Mouse (Mus musculus) limb, embryonic 12.5 days (tissue): ENCODE results near the gene Upk2. TPM values are rescaled to one million over a fixed set of nuclear protein-coding genes. Genes with fewer than 3 reads are reported as not detected.

Experiments used
- ATAC-seq: fragments of 200-750 bp; cut with Nextera tagmentation; 2 replicates; pipeline ENCODE4 v1.8.0; 2017; ENCODE audit warnings: low read depth, moderate TSS enrichment; ENCODE audit not compliant: insufficient number of reproducible peaks, insufficient read depth, low FRiP score, low TSS enrichment
- H3K27ac ChIP-seq: fragments of 300-500 bp; sonication (generic); 2 replicates; pipeline ENCODE4 v1.5.1; 2016; ENCODE audit warnings: mild to moderate bottlenecking, moderate library complexity
- H3K27me3 ChIP-seq: fragments of 300-500 bp; sonication (generic); 2 replicates; pipeline ENCODE4 v1.6.1; 2016; ENCODE audit warnings: mild to moderate bottlenecking, moderate library complexity
- H3K36me3 ChIP-seq: fragments of 300-500 bp; sonication (generic); 2 replicates; pipeline ENCODE4 v1.6.1; 2016; ENCODE audit warnings: mild to moderate bottlenecking, moderate library complexity
- H3K4me1 ChIP-seq: fragments of 300-500 bp; sonication (generic); replicated peaks from 2 replicates; pipeline ENCODE4 v1.6.1; 2016
- H3K4me2 ChIP-seq: fragments of 300-500 bp; sonication (generic); 2 replicates; pipeline ENCODE4 v1.6.1; 2016; ENCODE audit warnings: mild to moderate bottlenecking, moderate library complexity
- H3K4me3 ChIP-seq: fragments of 300-500 bp; sonication (generic); replicated peaks from 2 replicates; pipeline ENCODE4 v1.5.1; 2016; ENCODE audit warnings: mild to moderate bottlenecking
- H3K9ac ChIP-seq: fragments of 300-500 bp; sonication (generic); replicated peaks from 2 replicates; pipeline ENCODE4 v1.6.1; 2016; ENCODE audit warnings: mild to moderate bottlenecking, moderate library complexity
- H3K9me3 ChIP-seq: fragments of 300-500 bp; sonication (generic); 2 replicates; pipeline ENCODE4 v1.6.1; 2016; ENCODE audit warnings: mild to moderate bottlenecking, moderate library complexity
- WGBS: fragments of 180-500 bp; shearing (Covaris S2); methylation state at CpG from one replicate; pipeline ENCODE4 v1.1.7; 2016; 5-methylcytosine and 5-hydroxymethylcytosine counted together
- polyA plus RNA-seq: library from polyadenylated mRNA; unstranded; fragments of >200 nt; fragmentation: Nextera tagmentation; extraction: Ambion mirVana; gene quantifications from 2 replicates; pipeline ENCODE4 v1.2.1, GENCODE M21; 2016

Upk2 gene
- polyA plus RNA-seq, 1 experiment from 2014 or later = 0.31 TPM

DNA sequence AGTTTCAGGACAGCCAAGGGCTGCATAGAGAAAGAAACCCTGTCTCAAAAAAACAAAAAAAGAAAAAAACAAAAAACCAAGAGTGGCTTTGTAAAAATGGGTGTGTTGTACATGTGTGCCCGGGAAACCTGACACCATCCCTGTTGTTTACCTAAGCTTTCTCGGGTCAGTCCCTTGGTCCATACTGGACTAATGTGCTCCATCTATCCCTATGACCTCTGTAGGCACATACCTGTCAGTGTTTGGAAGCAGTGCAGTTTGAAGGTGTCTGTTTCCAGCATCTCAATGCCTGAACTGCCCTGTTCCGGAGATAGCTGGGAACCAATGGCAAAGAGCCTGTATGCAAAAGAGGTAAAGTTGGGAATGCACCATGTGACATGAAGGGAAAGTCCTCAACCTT is 49.8 kb downstream of the Upk2 start:
- H3K9me3 ChIP-seq = no peaks in the 10 kb centered on the region
- peaks cover 71% of the 10 kb centered on the region for H3K36me3 ChIP-seq
- no peak overlapping the region for H3K4me3 ChIP-seq
- peaks cover 9% of the 10 kb centered on the region for H3K4me1 ChIP-seq
- no peak overlapping the region for H3K9ac ChIP-seq
- ATAC-seq = no peak
- no peaks in the 10 kb centered on the region for H3K27me3 ChIP-seq
- H3K4me2 ChIP-seq = no peak overlapping the region
- no peak overlapping the region for H3K27ac ChIP-seq
- 83% methylated on average over 3 of the region's 3 CpGs for WGBS

Other genes starting within 250 kb of the Upk2 start
- 18.4 and 18.7 TPM in 2 replicates for gene Cbl, start 220.9 kb downstream of the Upk2 start, polyA plus RNA-seq
- gene Ccdc153, start 214.3 kb downstream of the Upk2 start, polyA plus RNA-seq = not detected in 2 replicates
- gene Pdzd3, start 203.5 kb downstream of the Upk2 start, polyA plus RNA-seq = not detected in 2 replicates
- gene Nlrx1, start 186.4 kb downstream of the Upk2 start, polyA plus RNA-seq = 5.3 and 6.7 TPM in 2 replicates
- 7.0 and 7.7 TPM in 2 replicates for gene Abcg4, start 166.4 kb downstream of the Upk2 start, polyA plus RNA-seq
- 29.1 and 33.2 TPM in 2 replicates for gene Hinfp, start 149.3 kb downstream of the Upk2 start, polyA plus RNA-seq
- 7.9 and 8.1 TPM in 2 replicates for gene C2cd2l, start 134.7 kb downstream of the Upk2 start, polyA plus RNA-seq
- 38.1 and 38.6 TPM in 2 replicates for gene Dpagt1, start 129.0 kb downstream of the Upk2 start, polyA plus RNA-seq
- gene H2afx, start 120.3 kb downstream of the Upk2 start, polyA plus RNA-seq = 429 and 481 TPM in 2 replicates
- gene Hmbs, start 110.7 kb downstream of the Upk2 start, polyA plus RNA-seq = 123 and 125 TPM in 2 replicates
- 28.9 and 30.7 TPM in 2 replicates for gene Vps11, start 93.3 kb downstream of the Upk2 start, polyA plus RNA-seq
- 34.0 and 36.4 TPM in 2 replicates for gene Hyou1, start 75.5 kb downstream of the Upk2 start, polyA plus RNA-seq
- gene Slc37a4, start 58.1 kb downstream of the Upk2 start, polyA plus RNA-seq = 11.1 and 12.8 TPM in 2 replicates
- 2,041 and 2,143 TPM in 2 replicates for gene Rps25, start 47.8 kb downstream of the Upk2 start, polyA plus RNA-seq
- 147 and 161 TPM in 2 replicates for gene Trappc4, start 47.4 kb downstream of the Upk2 start, polyA plus RNA-seq
- 35.1 and 38.4 TPM in 2 replicates for gene Ccdc84, start 36.4 kb downstream of the Upk2 start, polyA plus RNA-seq
- 0.18 TPM in 1 of 2 replicates, not detected in the other for gene Foxr1, start 13.8 kb downstream of the Upk2 start, polyA plus RNA-seq
- gene Bcl9l, start 27.8 kb upstream of the Upk2 start, polyA plus RNA-seq = 14.3 and 17.3 TPM in 2 replicates
- gene Cxcr5, start 106.9 kb upstream of the Upk2 start, polyA plus RNA-seq = not detected in 2 replicates
- gene Ddx6, start 149.9 kb upstream of the Upk2 start, polyA plus RNA-seq = 26.3 and 32.6 TPM in 2 replicates
- gene Treh, start 218.3 kb upstream of the Upk2 start, polyA plus RNA-seq = not detected in 2 replicates